Mouse (Mus musculus) adrenal gland, postnatal 0 days (tissue): ENCODE data around the gene Mblac2. TPM values are rescaled to one million over a fixed set of nuclear protein-coding genes. Genes with fewer than 3 reads are reported as not detected.

ENCODE experiments used
- polyA plus RNA-seq: library from polyadenylated mRNA; unstranded; fragments of >200 nt; fragmentation: Nextera tagmentation; extraction: Ambion mirVana; gene quantifications from 2 replicates; pipeline ENCODE4 v1.2.1, GENCODE M21; 2015

Mblac2 gene
- polyA plus RNA-seq = 11.0 and 15.0 TPM in 2 replicates

GRCm38 (mm10) chr13:81710775-81711545 is at the start of gene Mblac2, which contains the start of gene Polr3g:
TSS of gene Mblac2 (plus strand) at chr13:81711341.
TSS of gene Polr3g (minus strand) at chr13:81711013.

GRCm38 (mm10) chr13:81782971-81783404 is 71.8 kb downstream of the Mblac2 start, which contains the start of gene Cetn3:
TSS of gene Cetn3 (plus strand) at chr13:81783077.

Other genes starting within 250 kb of the Mblac2 start
- gene Adgrv1, start 78.2 kb upstream of the Mblac2 start, polyA plus RNA-seq = 3.0 and 3.5 TPM in 2 replicates
- gene Lysmd3, start 53.7 kb upstream of the Mblac2 start, polyA plus RNA-seq = 17.3 and 18.6 TPM in 2 replicates
- 6.2 and 6.3 TPM in 2 replicates for gene Polr3g, start 328 bp upstream of the Mblac2 start, polyA plus RNA-seq
- gene Cetn3, start 71.7 kb downstream of the Mblac2 start, polyA plus RNA-seq = 373 and 634 TPM in 2 replicates